ENCODE assay signal across 24 mouse cellular contexts in the genomic region with DNA sequence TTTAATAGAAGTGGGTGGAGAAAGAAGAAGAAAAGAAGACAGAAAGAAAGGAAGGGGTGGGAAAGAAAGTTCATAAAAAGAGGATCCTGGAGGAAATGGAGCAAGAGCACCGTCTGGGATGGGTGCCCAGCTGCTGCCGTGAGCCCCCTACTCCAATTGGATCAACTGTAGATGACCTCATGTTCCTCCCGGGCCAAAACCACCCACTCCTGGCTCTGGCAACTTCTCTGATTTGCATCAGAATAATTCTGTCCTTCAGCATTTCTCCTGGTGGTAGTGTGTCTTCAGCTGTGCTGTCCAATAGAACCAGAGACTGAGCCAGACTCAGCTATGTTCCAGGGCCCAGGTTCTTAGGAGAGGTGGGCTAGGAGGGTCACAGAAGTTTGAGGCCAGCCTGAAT.
DNase-seq lines count a peak whose midpoint lies in the region; ATAC-seq and TF ChIP-seq lines count a peak whose summit lies in the region.
"Had no signal": no experiment of that assay in that cellular context is flagged by ENCODE, and none has a peak within 500 bp of the region (broad histone marks: within the 10 kb centered on the region; RNA-seq: fewer than 3 reads in every experiment).

No protein-coding gene starts in this region.

- WGBS in hindbrain, embryonic 15.5 days, result 45% methylated on average over 3 of the region's 3 CpGs
- WGBS in hindbrain, embryonic 10.5 days, result 64% methylated on average over 3 of the region's 3 CpGs
- WGBS in midbrain, postnatal 0 days, result 52% methylated on average over 3 of the region's 3 CpGs
- 68% methylated on average over 3 of the region's 3 CpGs for WGBS in midbrain, embryonic 11.5 days

- no peaks in the 10 kb centered on the region for H3K36me3 ChIP-seq in hindbrain, embryonic 15.5 days
- H3K36me3 ChIP-seq in hindbrain, embryonic 10.5 days, result no peaks in the 10 kb centered on the region
- H3K36me3 ChIP-seq in midbrain, postnatal 0 days (ENCODE audit: insufficient read depth, low read length), result no peaks in the 10 kb centered on the region
- H3K36me3 ChIP-seq in midbrain, embryonic 11.5 days (ENCODE audit: control insufficient read depth, insufficient read depth, low read length), result no peaks in the 10 kb centered on the region
- H3K36me3 ChIP-seq: embryonic facial prominence, embryonic 13.5 days; limb, embryonic 12.5 days; liver, embryonic 12.5 days; midbrain, embryonic 12.5 days; stomach, embryonic 15.5 days had no signal

- no peak overlapping the region for H3K27ac ChIP-seq in hindbrain, embryonic 15.5 days (replicated peaks)
- H3K27ac ChIP-seq in hindbrain, embryonic 10.5 days, result no peak overlapping the region
- no peak overlapping the region for H3K27ac ChIP-seq in midbrain, postnatal 0 days (ENCODE audit: low read depth, low read length)
- H3K27ac ChIP-seq in midbrain, embryonic 11.5 days (ENCODE audit: low read depth, low read length), result no peak overlapping the region
- H3K27ac ChIP-seq: embryonic facial prominence, embryonic 13.5 days; layer of hippocampus, adult 2 months; limb, embryonic 12.5 days; liver, embryonic 12.5 days; midbrain, embryonic 12.5 days; stomach, embryonic 15.5 days had no signal

- H3K27me3 ChIP-seq in hindbrain, embryonic 15.5 days, result no peaks in the 10 kb centered on the region
- H3K27me3 ChIP-seq in hindbrain, embryonic 10.5 days (ENCODE audit: insufficient read depth, poor library complexity, severe bottlenecking), result no peaks in the 10 kb centered on the region
- H3K27me3 ChIP-seq in midbrain, postnatal 0 days (ENCODE audit: insufficient read depth, low read length), result no peaks in the 10 kb centered on the region
- H3K27me3 ChIP-seq in midbrain, embryonic 11.5 days (ENCODE audit: control insufficient read depth, insufficient read depth, low read length), result no peaks in the 10 kb centered on the region
- H3K27me3 ChIP-seq: embryonic facial prominence, embryonic 13.5 days; limb, embryonic 12.5 days; liver, embryonic 12.5 days; midbrain, embryonic 12.5 days; stomach, embryonic 15.5 days had no signal

- ATAC-seq in hindbrain, embryonic 15.5 days (ENCODE audit: low FRiP score, low read depth), result peak; percentile 83
- no peak for ATAC-seq in midbrain, postnatal 0 days (ENCODE audit: low FRiP score)
- ATAC-seq in midbrain, embryonic 11.5 days (ENCODE audit: low FRiP score), result no peak
- ATAC-seq: intestine, embryonic 16.5 days; liver, embryonic 12.5 days had no signal

- H3K4me3 ChIP-seq in hindbrain, embryonic 15.5 days, result no peak overlapping the region
- no peak overlapping the region for H3K4me3 ChIP-seq in hindbrain, embryonic 10.5 days
- no peak overlapping the region for H3K4me3 ChIP-seq in midbrain, postnatal 0 days (ENCODE audit: low read depth, low read length)
- no peak overlapping the region for H3K4me3 ChIP-seq in midbrain, embryonic 11.5 days (ENCODE audit: low read depth, low read length)
- H3K4me3 ChIP-seq: embryonic facial prominence, embryonic 13.5 days; layer of hippocampus, adult 2 months; limb, embryonic 12.5 days; liver, embryonic 12.5 days; midbrain, embryonic 12.5 days; myocyte; stomach, embryonic 15.5 days had no signal

- peak; percentile 14 to 47 for DNase-seq in cerebellum, postnatal 10 days
- no peak for DNase-seq in cerebellum, postnatal 36 days
- no peak for DNase-seq in hindbrain, embryonic 10.5 days (ENCODE audit: low spot score)
- peak; percentile 46 for DNase-seq in midbrain, postnatal 0 days (ENCODE audit: low spot score)
- DNase-seq in midbrain, embryonic 11.5 days (ENCODE audit: low spot score, missing footprints), result no peak
- no peak for DNase-seq in adrenal gland, postnatal 4 days (ENCODE audit: low spot score in 2 of 2)
- DNase-seq: adrenal gland, postnatal 14 days; cerebellum, adult 11-12 months; gastrocnemius, postnatal 10 days; kidney, adult 9 months; kidney, postnatal 25 days; lung, adult 18-20 months; lung, postnatal 10 days; thymus, postnatal 25 days had no signal

- no peak for TF ChIP-seq CTCF in midbrain, postnatal 0 days (IDR thresholded peaks at IDR 0.05)

- no peaks in the 10 kb centered on the region for H3K9me3 ChIP-seq in hindbrain, embryonic 15.5 days
- H3K9me3 ChIP-seq in hindbrain, embryonic 10.5 days, result no peaks in the 10 kb centered on the region
- no peaks in the 10 kb centered on the region for H3K9me3 ChIP-seq in midbrain, postnatal 0 days (ENCODE audit: low read length)
- H3K9me3 ChIP-seq in midbrain, embryonic 11.5 days (ENCODE audit: control insufficient read depth, low read length), result no peaks in the 10 kb centered on the region
- H3K9me3 ChIP-seq: embryonic facial prominence, embryonic 13.5 days; limb, embryonic 12.5 days; liver, embryonic 12.5 days; midbrain, embryonic 12.5 days; stomach, embryonic 15.5 days had no signal

- no peak overlapping the region for H3K4me2 ChIP-seq in hindbrain, embryonic 15.5 days
- no peak overlapping the region for H3K4me2 ChIP-seq in midbrain, postnatal 0 days (ENCODE audit: low read depth, low read length, poor library complexity, severe bottlenecking)
- H3K4me2 ChIP-seq in midbrain, embryonic 11.5 days, result no peak overlapping the region
- H3K4me2 ChIP-seq: embryonic facial prominence, embryonic 13.5 days; heart, embryonic 11.5 days; limb, embryonic 12.5 days; liver, embryonic 12.5 days; midbrain, embryonic 12.5 days; stomach, embryonic 15.5 days had no signal

- H3K9ac ChIP-seq in hindbrain, embryonic 15.5 days, result no peak overlapping the region
- no peak overlapping the region for H3K9ac ChIP-seq in midbrain, postnatal 0 days (replicated peaks; ENCODE audit: low read length, poor library complexity, severe bottlenecking)
- H3K9ac ChIP-seq in midbrain, embryonic 11.5 days (ENCODE audit: low read length), result no peak overlapping the region
- H3K9ac ChIP-seq: embryonic facial prominence, embryonic 13.5 days; limb, embryonic 12.5 days; liver, embryonic 12.5 days; midbrain, embryonic 12.5 days; stomach, embryonic 15.5 days had no signal

- no peaks in the 10 kb centered on the region for H3K4me1 ChIP-seq in hindbrain, embryonic 15.5 days (replicated peaks)
- no peaks in the 10 kb centered on the region for H3K4me1 ChIP-seq in hindbrain, embryonic 10.5 days (replicated peaks)
- H3K4me1 ChIP-seq in midbrain, postnatal 0 days (ENCODE audit: insufficient read depth, low read length), result no peaks in the 10 kb centered on the region
- H3K4me1 ChIP-seq in midbrain, embryonic 11.5 days (ENCODE audit: control insufficient read depth, insufficient read depth, low read length), result no peaks in the 10 kb centered on the region
- H3K4me1 ChIP-seq: limb, embryonic 12.5 days; liver, embryonic 12.5 days; midbrain, embryonic 12.5 days; stomach, embryonic 15.5 days had no signal

Comparison
In these comparisons a context has a peak if more than half of its experiments do, and no peak if none do; other contexts are left out.
1. DNase-seq: peak in cerebellum, postnatal 10 days (2 of 2) and midbrain, postnatal 0 days (single experiment); none in cerebellum, postnatal 36 days (0 of 2), hindbrain, embryonic 10.5 days (single experiment), midbrain, embryonic 11.5 days (single experiment) and adrenal gland, postnatal 4 days (0 of 2).